Mouse (Mus musculus) lung, adult 2 months (tissue): ENCODE measurements around the gene B3galt6. TPM values are rescaled to one million over a fixed set of nuclear protein-coding genes. Genes with fewer than 3 reads are reported as not detected.
A peak's percentile ranks its signal among the peaks of the same experiment; 100 is the strongest.

Experiments used
- DNase-seq: peaks from one replicate; pipeline ENCODE4 v3.0.0; 2022
- H3K4me1 ChIP-seq: fragments of 200-500 bp; 2 replicates; pipeline ENCODE4 v1.6.1; 2011; ENCODE audit warnings: low read length; ENCODE audit not compliant: control insufficient read depth, insufficient read depth
- H3K4me3 ChIP-seq: fragments of 200-500 bp; replicated peaks from 2 replicates; pipeline ENCODE3; 2011; ENCODE audit warnings: low read depth, mild to moderate bottlenecking, control low read depth, low read length; ENCODE audit errors: extremely low read depth
- CTCF ChIP-seq: fragments of 200-500 bp; IDR thresholded peaks from 2 replicates; pipeline ENCODE4 v1.5.1; 2011; ENCODE audit warnings: mild to moderate bottlenecking, low read length, control low read depth; ENCODE audit not compliant: insufficient read depth
- POLR2A ChIP-seq: fragments of 200-500 bp; IDR thresholded peaks from 2 replicates; pipeline ENCODE4 v1.6.1; 2011; ENCODE audit warnings: low read depth, mild to moderate bottlenecking, control low read depth, low read length, borderline replicate concordance; ENCODE audit errors: extremely low read depth
- WGBS: fragments of 180-500 bp; shearing (Covaris S2); methylation state at CpG from one replicate; pipeline ENCODE4 v1.1.7; 2018; 5-methylcytosine and 5-hydroxymethylcytosine counted together
- polyA plus RNA-seq: library from polyadenylated mRNA; depleted of rRNA; stranded (reverse); fragments of >200 nt; gene quantifications from 2 replicates; pipeline ENCODE4 v1.2.3, GENCODE M21; 2012

The B3galt6 gene
- polyA plus RNA-seq, 1 experiment, result 6.1 TPM

DNA sequence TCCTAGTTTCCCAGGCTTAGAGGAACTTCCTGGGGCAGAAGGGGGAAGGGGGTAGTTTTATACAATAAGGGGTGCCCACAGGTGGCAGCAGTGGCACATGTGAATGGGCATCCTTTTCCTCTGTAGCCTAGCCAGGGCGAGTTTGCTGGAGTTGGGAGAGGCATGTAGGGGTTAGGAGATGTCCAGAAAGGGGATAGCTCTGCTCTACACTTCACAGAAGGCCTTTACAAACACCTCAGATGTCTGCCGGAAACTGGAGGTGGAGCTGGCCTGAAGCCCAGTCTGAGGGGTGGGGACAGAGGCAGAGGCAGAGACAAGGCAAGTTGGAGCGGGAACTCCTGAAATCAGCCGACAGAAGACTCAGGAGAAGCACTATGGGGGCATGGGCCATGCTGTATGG lies 33.6 kb upstream of the B3galt6 start, which contains the start of gene Tnfrsf18:
Gene Tnfrsf18 (plus strand): TSS at position 152 of the 400 bp plus-strand sequence.
- WGBS, result 5% methylated on average over 4 of the region's 4 CpGs
- no peak for TF ChIP-seq POLR2A
- TF ChIP-seq CTCF, result peak; percentile 25; the same call in 1 of the 2 replicates
- H3K4me1 ChIP-seq, result peaks cover 12% of the 10 kb centered on the region
- H3K4me3 ChIP-seq, result no peak within 1 kb of the TSS
- DNase-seq, result peak; percentile 46

DNA sequence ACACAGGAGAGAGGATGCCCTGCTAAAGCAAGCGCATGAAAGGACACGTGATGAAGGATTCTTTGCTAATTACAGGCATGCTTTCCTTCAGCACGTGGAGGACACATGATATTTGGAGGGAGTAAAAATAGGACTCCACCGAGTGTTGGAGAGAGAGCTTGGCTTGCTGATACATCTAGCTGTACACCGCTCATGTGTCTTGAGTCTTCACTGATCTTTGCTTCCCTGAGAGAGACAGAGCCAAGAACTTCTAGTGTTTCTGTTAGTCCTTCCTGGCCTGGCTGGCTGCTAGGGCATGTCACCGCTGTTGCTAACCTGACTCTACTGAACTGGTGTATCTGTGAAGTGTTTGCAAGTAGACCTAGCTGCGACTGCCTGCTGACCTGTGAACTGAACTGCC lies 31.7 kb upstream of the B3galt6 start:
- no peak for DNase-seq
- no peak overlapping the region for H3K4me3 ChIP-seq
- no peak for TF ChIP-seq CTCF
- TF ChIP-seq POLR2A, result no peak
- 87% methylated on average over 7 of the region's 7 CpGs for WGBS
- H3K4me1 ChIP-seq, result peaks cover 6% of the 10 kb centered on the region

DNA sequence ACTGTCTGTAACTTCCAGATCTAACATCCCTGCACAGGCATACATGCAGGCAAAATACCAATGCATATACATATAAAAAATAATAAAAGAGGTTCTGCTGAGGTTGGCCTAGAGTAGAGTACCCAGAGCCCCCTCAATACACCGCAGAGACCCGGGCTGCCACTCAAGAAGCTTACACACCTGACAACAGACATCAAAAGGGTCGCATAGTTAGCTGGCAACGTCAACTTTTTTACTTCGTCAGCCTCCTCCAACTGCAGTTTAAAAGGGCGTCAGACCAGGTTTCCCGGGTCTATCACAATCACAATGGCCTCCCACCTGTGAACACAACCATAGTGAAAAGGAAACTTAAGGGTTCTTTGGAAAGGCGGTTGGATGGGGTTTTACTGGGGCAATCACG lies 31.1 kb upstream of the B3galt6 start:
- no peak overlapping the region for H3K4me3 ChIP-seq
- H3K4me1 ChIP-seq, result peaks cover 6% of the 10 kb centered on the region
- DNase-seq, result no peak
- WGBS, result 79% methylated on average over 9 of the region's 9 CpGs
- TF ChIP-seq CTCF (no peak), POLR2A (no peak)

DNA sequence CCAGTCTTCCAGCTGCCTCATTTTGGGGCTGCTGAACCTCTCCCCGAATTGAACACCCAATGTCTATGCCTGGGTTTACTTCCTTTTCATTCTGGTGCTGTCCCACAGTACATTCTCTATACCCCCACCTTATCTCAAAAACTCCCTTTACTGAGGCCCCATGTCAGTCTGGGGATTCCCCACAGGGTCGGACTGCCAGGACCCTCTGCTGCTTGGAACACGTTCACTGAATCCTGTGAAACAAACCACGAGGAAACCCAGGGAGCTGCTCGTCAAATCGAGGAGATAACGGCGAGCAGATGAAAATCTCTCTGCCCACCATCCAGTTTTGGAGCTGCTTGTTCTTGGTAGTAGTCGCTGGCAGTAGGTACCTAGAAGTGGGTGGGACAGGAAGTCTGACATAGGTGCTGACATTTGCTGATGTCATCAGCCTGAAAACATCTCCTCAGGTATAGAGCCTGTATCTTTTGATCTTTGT lies 29.5 kb upstream of the B3galt6 start:
- WGBS, result 48% methylated on average over 9 of the region's 9 CpGs

DNA sequence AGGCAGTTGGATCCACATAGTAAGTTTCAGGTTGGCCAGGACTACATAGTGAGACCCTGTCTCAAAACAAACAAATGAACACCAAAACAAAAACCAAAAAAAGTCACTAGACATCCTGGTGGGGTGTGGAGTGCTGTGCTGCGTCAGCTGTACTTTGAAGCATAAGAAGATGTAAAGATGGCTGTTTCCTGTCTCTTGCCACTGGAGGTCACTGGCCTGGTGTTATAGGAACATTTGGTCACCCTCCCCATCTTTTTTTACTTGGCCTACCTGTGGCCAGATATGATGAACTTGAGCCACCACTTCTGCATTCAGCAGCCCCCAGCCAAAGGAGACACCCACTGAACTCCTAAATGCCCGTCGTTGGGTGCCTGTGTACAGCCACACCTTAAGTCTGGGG lies 28.9 kb upstream of the B3galt6 start:
- Histone ChIP-seq H3K4me1 (peaks cover 5% of the 10 kb centered on the region), H3K4me3 (no peak overlapping the region)
- TF ChIP-seq POLR2A (no peak), CTCF (no peak)
- 58% methylated on average over 3 of the region's 3 CpGs for WGBS
- DNase-seq, result no peak

More for the DNA sequence above, 29.5 kb upstream of the B3galt6 start:
- Histone ChIP-seq H3K4me1 (peaks cover 6% of the 10 kb centered on the region), H3K4me3 (no peak overlapping the region)
- DNase-seq, result no peak
- TF ChIP-seq CTCF (no peak), POLR2A (no peak)

DNA sequence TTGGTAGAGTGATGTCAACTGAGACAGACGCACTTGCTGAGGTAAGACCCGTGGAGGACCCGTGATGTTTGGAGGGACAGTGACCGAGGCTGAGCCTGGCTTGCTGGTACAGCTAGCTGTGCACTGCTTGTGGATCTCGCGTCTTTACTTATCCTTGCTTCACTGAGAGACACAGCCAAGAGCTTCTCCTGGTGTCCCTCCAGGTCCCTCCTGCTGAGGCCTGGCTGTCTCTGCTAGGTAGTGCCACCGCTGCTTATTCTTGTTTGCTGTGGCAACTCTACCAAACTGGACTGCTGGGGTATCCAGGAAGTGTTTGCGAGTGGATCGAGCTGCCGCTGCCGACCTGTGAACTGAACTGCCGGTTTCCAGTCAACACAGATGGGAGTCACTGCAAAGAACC lies 27.3 kb upstream of the B3galt6 start:
- 87% methylated on average over 12 of the region's 12 CpGs for WGBS
- H3K4me3 ChIP-seq, result no peak overlapping the region
- TF ChIP-seq POLR2A (no peak), CTCF (no peak)
- no peaks in the 10 kb centered on the region for H3K4me1 ChIP-seq
- no peak for DNase-seq

DNA sequence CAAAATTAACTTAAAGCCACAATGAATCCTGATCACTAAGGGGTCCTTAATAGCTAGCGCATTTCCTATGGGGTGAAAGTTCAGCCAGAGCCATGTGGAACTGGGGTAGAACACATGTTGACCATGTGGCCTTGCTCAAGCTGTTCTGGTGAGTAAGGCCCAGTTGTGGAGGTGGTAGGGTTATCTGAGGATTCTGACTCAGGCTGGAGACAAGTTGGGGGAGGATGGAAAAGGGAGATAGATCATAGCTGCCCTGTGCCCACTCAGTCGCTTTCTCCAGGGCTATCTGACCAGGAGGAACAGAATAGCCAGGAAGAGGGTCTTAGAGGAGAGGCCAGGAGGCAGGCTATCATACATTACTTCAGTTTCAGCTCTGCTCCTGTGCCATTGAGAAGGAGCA lies 22.0 kb upstream of the B3galt6 start:
- no peak for DNase-seq
- Histone ChIP-seq H3K4me1 (no peaks in the 10 kb centered on the region), H3K4me3 (no peak overlapping the region)
- TF ChIP-seq CTCF, result no peak
- WGBS, result 85% methylated on average over 2 of the region's 2 CpGs

DNA sequence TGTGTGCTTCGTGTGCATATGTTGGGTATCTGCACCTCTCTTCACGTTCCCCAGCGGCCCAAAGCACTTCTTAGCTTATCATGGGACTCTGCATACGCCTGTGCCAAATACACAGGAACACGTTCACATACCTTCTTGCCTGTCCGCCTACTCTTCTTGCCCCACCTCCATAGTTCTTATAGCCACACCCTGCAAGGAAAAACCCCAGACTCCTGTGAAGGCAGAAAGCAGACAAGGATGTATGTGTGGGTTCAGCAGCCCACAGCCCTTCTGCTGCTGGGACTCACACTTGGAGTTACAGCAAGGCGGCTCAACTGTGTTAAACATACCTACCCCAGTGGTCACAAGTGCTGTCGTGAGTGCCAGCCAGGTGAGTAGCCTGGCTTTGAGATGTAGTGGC lies 21.2 kb upstream of the B3galt6 start, which contains the start of gene Tnfrsf4:
Gene Tnfrsf4 (plus strand): TSS at position 207 of the 400 bp plus-strand sequence.
- no peak for TF ChIP-seq CTCF
- no peak for TF ChIP-seq POLR2A
- DNase-seq, result no peak
- Histone ChIP-seq H3K4me3 (no peak within 1 kb of the TSS), H3K4me1 (no peaks in the 10 kb centered on the region)
- WGBS, result 58% methylated on average over 8 of the region's 8 CpGs

DNA sequence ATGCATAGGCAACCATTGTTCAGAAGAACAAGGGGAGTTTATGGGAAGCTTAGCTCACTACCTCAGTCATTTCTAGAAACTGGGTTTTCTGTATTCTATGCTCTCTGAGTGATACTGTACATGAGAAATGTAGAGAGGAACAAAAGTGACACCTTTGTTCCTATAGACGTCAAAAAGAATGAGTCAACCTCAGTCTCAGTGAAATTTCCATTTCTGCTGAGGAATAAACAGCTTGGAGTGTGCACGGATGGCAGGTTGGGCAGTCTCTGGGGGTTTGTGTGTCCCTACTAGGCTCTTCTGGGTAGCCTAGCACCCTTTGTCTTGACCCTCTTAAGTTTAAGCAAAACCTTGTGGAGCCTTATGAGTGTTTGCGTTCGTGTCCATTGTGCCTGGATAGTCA lies 15.9 kb upstream of the B3galt6 start:
- DNase-seq, result no peak
- TF ChIP-seq POLR2A (no peak), CTCF (no peak)
- Histone ChIP-seq H3K4me1 (no peaks in the 10 kb centered on the region), H3K4me3 (no peak overlapping the region)
- WGBS, result 93% methylated on average over 4 of the region's 4 CpGs

DNA sequence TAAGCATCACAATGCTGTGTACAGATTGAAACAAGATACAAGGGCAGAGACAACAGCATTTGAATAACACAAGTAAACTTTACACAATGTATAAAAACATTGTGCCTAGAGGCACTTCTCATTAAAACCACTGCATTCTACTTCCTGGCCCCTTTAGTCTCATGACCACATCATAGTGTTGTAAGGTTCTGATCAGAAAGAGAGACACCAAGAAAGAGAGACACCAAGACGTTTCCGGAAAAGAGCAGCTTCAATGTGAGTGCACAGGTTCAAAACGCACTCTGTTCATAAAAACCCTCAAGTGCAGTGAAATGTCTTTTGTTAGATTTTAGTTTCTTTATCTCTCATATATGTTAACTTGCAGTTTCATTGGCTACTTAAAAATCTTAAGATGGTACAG lies 11.7 kb upstream of the B3galt6 start:
- no peak for TF ChIP-seq CTCF
- no peak for TF ChIP-seq POLR2A
- no peak overlapping the region for H3K4me3 ChIP-seq
- DNase-seq, result no peak
- no peaks in the 10 kb centered on the region for H3K4me1 ChIP-seq
- WGBS, result 94% methylated on average over 3 of the region's 3 CpGs
